Mouse (Mus musculus) lung, postnatal 0 days (tissue): Measurements from ENCODE around the gene Dock4. TPM values are rescaled to one million over a fixed set of nuclear protein-coding genes. Genes with fewer than 3 reads are reported as not detected.

Experiments used
- ATAC-seq: fragments of 200-750 bp; cut with Nextera tagmentation; 2 replicates; pipeline ENCODE4 v1.8.0; 2017; ENCODE audit warnings: moderate library complexity
- DNase-seq: peaks from one replicate; pipeline ENCODE4 v3.0.0-alpha.2; 2016; ENCODE audit warnings: low spot score
- H3K27ac ChIP-seq: fragments of 300-500 bp; sonication (generic); 2 replicates; pipeline ENCODE4 v1.5.1; 2014; ENCODE audit warnings: antibody characterized with exemption, mild to moderate bottlenecking, low read length, mixed read lengths
- H3K27me3 ChIP-seq: fragments of 300-500 bp; sonication (generic); replicated peaks from 2 replicates; pipeline ENCODE4 v1.6.1; 2014; ENCODE audit warnings: low read length, mixed read lengths; ENCODE audit not compliant: insufficient read depth
- H3K36me3 ChIP-seq: fragments of 300-500 bp; sonication (generic); 2 replicates; pipeline ENCODE4 v1.6.1; 2014; ENCODE audit warnings: low read length, mixed read lengths; ENCODE audit not compliant: insufficient read depth
- H3K4me1 ChIP-seq: fragments of 300-500 bp; sonication (generic); 2 replicates; pipeline ENCODE4 v1.6.1; 2014; ENCODE audit warnings: antibody characterized with exemption, low read depth, low read length, mixed read lengths; ENCODE audit not compliant: insufficient read depth
- H3K4me2 ChIP-seq: fragments of 300-500 bp; sonication (generic); replicated peaks from 2 replicates; pipeline ENCODE4 v1.6.1; 2014; ENCODE audit warnings: low read depth, mild to moderate bottlenecking, low read length, moderate library complexity, mixed read lengths
- H3K4me3 ChIP-seq: fragments of 300-500 bp; sonication (generic); 2 replicates; pipeline ENCODE4 v1.5.1; 2014; ENCODE audit warnings: low read depth, low read length
- H3K9ac ChIP-seq: fragments of 300-500 bp; sonication (generic); replicated peaks from 2 replicates; pipeline ENCODE4 v1.6.1; 2014; ENCODE audit warnings: low read depth, mild to moderate bottlenecking
- H3K9me3 ChIP-seq: fragments of 300-500 bp; sonication (generic); 2 replicates; pipeline ENCODE4 v1.6.1; 2016; ENCODE audit warnings: low read length, mixed read lengths
- CTCF ChIP-seq: IDR thresholded peaks from 2 replicates; pipeline ENCODE4 v1.5.1; 2016; ENCODE audit warnings: antibody characterized with exemption, mild to moderate bottlenecking
- EP300 ChIP-seq: IDR thresholded peaks from 2 replicates; pipeline ENCODE4 v1.6.1; 2016; ENCODE audit warnings: antibody characterized with exemption, mild to moderate bottlenecking, control low read depth
- WGBS: fragments of 180-500 bp; shearing (Covaris S2); extraction: QIAGEN DNeasy Blood & Tissue Kit; methylation state at CpG from one replicate; pipeline ENCODE4 v1.1.7; 2014; 5-methylcytosine and 5-hydroxymethylcytosine counted together
- polyA plus RNA-seq: library from polyadenylated mRNA; unstranded; fragments of >200 nt; fragmentation: Nextera tagmentation; extraction: Ambion mirVana; gene quantifications from 2 replicates; pipeline ENCODE4 v1.2.1, GENCODE M21; 2015

Dock4 gene
- polyA plus RNA-seq, 1 experiment from 2014 or later, result 18.5 TPM

GRCm38 (mm10) chr12:40795768-40796167 is 350.0 kb downstream of the Dock4 start:
- Histone ChIP-seq H3K4me1 (peaks cover 4% of the 10 kb centered on the region; the same call in 1 of the 2 replicates), H3K36me3 (no peaks in the 10 kb centered on the region), H3K4me3 (no peak overlapping the region), H3K27ac (no peak overlapping the region), H3K4me2 (no peak overlapping the region), H3K27me3 (no peaks in the 10 kb centered on the region), H3K9ac (no peak overlapping the region), H3K9me3 (no peaks in the 10 kb centered on the region)
- TF ChIP-seq EP300 (no peak), CTCF (no peak)
- 42% methylated on average over 2 of the region's 2 CpGs for WGBS
- ATAC-seq (no peak), DNase-seq (no peak)

DNA sequence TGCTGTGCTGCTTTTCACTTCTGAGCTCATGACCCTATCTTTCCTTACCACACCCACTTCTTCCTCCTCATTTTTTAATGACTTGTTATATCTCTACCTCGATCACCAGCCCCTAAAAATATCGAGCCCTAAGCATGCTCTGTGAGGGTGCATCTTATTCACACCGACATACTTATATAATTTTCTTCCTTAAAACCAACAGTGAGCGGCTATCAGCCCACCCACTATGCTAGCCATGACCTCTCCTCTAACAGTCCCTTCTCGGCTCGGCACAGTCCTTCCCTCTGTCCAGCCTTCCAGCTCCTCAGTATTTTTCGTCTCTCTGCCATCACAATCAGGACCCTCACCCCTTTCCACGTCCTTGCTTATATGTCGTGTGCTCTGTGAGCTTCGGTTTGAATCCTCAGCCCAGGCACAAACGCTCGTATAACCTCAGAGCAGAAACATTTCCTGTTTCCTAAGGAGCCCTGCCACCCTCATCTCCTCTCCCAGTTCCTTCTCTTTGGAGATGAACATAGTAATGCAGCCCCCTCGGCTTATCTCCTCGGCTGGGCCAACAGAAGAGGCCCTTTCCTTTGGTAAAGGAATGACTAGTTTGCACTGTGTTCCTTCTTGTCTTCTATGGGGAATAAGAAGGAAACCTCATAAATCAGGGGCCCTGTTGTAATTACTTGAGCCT is 351.2 kb downstream of the Dock4 start:
- Histone ChIP-seq H3K27ac (peak overlapping the region; percentile 55), H3K4me1 (peaks cover 4% of the 10 kb centered on the region; the same call in 1 of the 2 replicates), H3K36me3 (no peaks in the 10 kb centered on the region), H3K4me3 (no peak overlapping the region), H3K27me3 (no peaks in the 10 kb centered on the region), H3K4me2 (no peak overlapping the region), H3K9ac (no peak overlapping the region), H3K9me3 (no peaks in the 10 kb centered on the region)
- TF ChIP-seq CTCF, result no peak
- TF ChIP-seq EP300, result no peak
- peak; percentile 13; the same call in 1 of the 2 replicates for ATAC-seq
- DNase-seq, result peak; percentile 7
- WGBS, result 29% methylated on average over 14 of the region's 14 CpGs

DNA sequence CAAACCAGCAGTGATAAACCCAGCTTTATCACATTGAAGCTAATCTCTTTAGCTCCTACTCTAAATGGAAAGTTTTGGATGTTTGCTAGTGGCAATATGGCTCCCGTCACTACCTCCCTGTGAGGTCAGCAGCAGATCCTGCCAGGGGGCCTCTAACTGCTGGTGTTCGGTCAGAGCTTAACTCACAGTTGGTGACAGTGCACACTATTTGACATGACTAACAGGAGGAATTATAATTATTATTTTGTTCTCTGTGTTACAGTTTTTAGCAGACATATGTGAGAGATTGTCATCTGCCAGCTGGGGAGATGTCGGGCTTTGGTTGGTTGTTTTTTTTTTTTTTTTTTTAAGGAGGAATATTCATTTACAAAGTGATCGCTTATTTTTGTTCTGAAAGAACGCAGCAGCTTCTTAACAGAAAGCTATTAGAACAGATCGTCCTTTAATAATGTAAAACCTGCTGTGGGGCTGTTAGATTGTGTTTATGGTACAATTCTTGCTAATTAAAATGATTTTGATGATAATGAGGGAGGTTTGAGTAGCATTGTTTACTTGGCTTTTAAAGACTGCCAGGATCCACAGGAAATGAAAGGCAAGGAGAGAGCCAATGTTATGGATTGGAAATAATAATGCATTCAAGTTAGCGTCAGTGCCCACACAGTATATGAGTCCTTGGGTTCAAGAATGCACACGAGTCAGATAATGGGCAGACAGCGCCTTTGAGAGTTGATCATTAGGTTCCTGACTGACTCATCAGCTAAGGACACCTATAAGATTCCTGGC is 352.0 kb downstream of the Dock4 start:
- Histone ChIP-seq H3K36me3 (no peaks in the 10 kb centered on the region), H3K4me1 (peaks cover 4% of the 10 kb centered on the region; the same call in 1 of the 2 replicates), H3K27me3 (no peaks in the 10 kb centered on the region), H3K9ac (no peak overlapping the region), H3K4me3 (no peak overlapping the region), H3K9me3 (no peaks in the 10 kb centered on the region), H3K4me2 (no peak overlapping the region), H3K27ac (peak overlapping the region; percentile 55; the same call in 1 of the 2 replicates)
- TF ChIP-seq CTCF (no peak), EP300 (no peak)
- DNase-seq, result peak; percentile 66
- WGBS, result 64% methylated on average over 9 of the region's 9 CpGs
- peak; percentile 76 for ATAC-seq

DNA sequence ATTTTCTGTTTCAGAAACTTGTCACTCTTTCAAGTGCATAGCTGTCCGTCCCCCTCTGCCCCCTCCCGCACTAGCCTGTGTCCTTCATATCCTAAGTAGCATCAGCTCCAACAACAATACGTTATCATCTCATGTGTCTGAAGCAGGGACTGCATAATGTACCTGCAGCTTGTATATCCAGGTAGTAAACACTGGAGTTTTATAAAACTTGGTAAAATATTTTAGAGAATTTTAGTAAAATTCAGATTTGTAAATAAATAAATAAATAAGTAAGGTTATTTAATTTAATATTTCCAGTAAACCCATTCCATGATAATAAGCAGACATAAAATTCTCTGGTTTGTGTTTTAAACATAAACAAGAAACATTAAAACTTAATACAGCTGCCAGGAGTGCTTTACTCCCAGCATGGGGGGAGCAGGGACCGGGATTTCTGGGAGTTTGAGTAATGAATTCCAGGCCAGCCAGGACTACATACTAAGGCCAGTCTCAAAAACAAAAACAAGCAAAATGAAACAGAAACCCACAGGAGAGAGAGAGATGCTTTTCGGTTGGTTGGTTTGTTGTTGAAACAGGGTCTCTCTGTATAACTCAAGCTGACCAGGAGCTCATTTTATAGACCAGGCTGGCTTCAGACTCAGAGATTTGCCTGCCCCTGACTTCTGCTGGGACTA is 352.7 kb downstream of the Dock4 start:
- H3K27ac ChIP-seq, result no peak overlapping the region
- 83% methylated on average over 5 of the region's 5 CpGs for WGBS

GRCm38 (mm10) chr12:40801456-40801855 is 355.7 kb downstream of the Dock4 start:
- DNase-seq, result peak; percentile 33
- no peak overlapping the region for H3K4me3 ChIP-seq
- no peaks in the 10 kb centered on the region for H3K9me3 ChIP-seq
- ATAC-seq, result no peak
- TF ChIP-seq EP300 (no peak), CTCF (no peak)
- H3K36me3 ChIP-seq, result no peaks in the 10 kb centered on the region
- H3K4me1 ChIP-seq, result peaks cover 4% of the 10 kb centered on the region; the same call in 1 of the 2 replicates
- no peaks in the 10 kb centered on the region for H3K27me3 ChIP-seq
- H3K9ac ChIP-seq, result no peak overlapping the region
- H3K4me2 ChIP-seq, result no peak overlapping the region
- H3K27ac ChIP-seq, result no peak overlapping the region
- WGBS, result 52% methylated on average over 3 of the region's 3 CpGs

More for the DNA sequence above, 352.7 kb downstream of the Dock4 start:
- H3K9ac ChIP-seq, result no peak overlapping the region
- no peak overlapping the region for H3K4me3 ChIP-seq
- no peaks in the 10 kb centered on the region for H3K27me3 ChIP-seq
- ATAC-seq (no peak), DNase-seq (no peak)
- TF ChIP-seq EP300 (no peak), CTCF (no peak)
- H3K4me2 ChIP-seq, result no peak overlapping the region
- peaks cover 4% of the 10 kb centered on the region; the same call in 1 of the 2 replicates for H3K4me1 ChIP-seq
- H3K36me3 ChIP-seq, result no peaks in the 10 kb centered on the region
- H3K9me3 ChIP-seq, result no peaks in the 10 kb centered on the region

GRCm38 (mm10) chr12:40805257-40805656 is 359.5 kb downstream of the Dock4 start:
- DNase-seq (no peak), ATAC-seq (no peak)
- 63% methylated on average over 2 of the region's 2 CpGs for WGBS
- no peaks in the 10 kb centered on the region for H3K4me1 ChIP-seq
- H3K4me2 ChIP-seq, result no peak overlapping the region
- H3K9me3 ChIP-seq, result no peaks in the 10 kb centered on the region
- no peak for TF ChIP-seq CTCF
- no peak for TF ChIP-seq EP300
- H3K27me3 ChIP-seq, result no peaks in the 10 kb centered on the region
- H3K27ac ChIP-seq, result no peak overlapping the region
- H3K9ac ChIP-seq, result no peak overlapping the region
- no peaks in the 10 kb centered on the region for H3K36me3 ChIP-seq
- no peak overlapping the region for H3K4me3 ChIP-seq
